Mouse (Mus musculus): ENCODE measurements at regions not wholly inside any gene's neighbourhood (a gene's known extent, or its start where the extent isn't known, plus 50 kb on each side); places are given as distances from the start of the nearest gene placed in this dataset.

DNA sequence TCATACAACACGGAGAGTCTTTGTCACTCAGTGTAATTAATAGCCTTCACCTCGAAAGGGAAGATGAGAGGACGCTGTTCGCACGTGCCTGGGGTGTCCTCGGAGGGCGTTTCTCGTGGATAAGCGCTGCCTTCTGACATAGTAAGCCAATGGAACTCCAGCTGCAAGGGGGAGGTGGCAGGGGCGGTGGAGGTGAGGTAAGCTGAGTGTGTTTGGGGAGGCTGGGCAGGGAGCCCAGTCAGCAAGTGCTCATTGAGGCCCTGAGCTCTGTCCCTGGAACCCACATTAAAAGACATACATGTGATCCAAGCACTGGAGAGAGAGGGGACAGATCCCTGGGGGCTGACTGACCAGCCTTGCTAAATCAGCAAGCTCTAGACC lies 234.1 kb downstream of the Setd4 start:
- no peaks in the 10 kb centered on the region for H3K27me3 ChIP-seq (ENCODE audit: control insufficient read depth, insufficient read depth, low read length)
- H3K4me1 ChIP-seq (ENCODE audit: control insufficient read depth, insufficient read depth, low read length): peaks cover 7% of the 10 kb centered on the region; the same call in 1 of the 2 replicates
- no peak overlapping the region for H3K9ac ChIP-seq (replicated peaks; ENCODE audit: low read depth, low read length)
- H3K9me3 ChIP-seq (ENCODE audit: control insufficient read depth, low read depth, low read length): no peaks in the 10 kb centered on the region
- WGBS: 56% methylated on average over 10 of the region's 10 CpGs
- no peak overlapping the region for H3K27ac ChIP-seq (ENCODE audit: low read length)
- no peak for ATAC-seq (ENCODE audit: insufficient number of reproducible peaks, insufficient read depth, low FRiP score, low read depth)
- no peak overlapping the region for H3K4me2 ChIP-seq (replicated peaks; ENCODE audit: low read depth, low read length)
- H3K4me3 ChIP-seq (ENCODE audit: low read depth, low read length): no peak overlapping the region
- H3K36me3 ChIP-seq (ENCODE audit: control insufficient read depth, insufficient read depth, low read length): no peaks in the 10 kb centered on the region

DNA sequence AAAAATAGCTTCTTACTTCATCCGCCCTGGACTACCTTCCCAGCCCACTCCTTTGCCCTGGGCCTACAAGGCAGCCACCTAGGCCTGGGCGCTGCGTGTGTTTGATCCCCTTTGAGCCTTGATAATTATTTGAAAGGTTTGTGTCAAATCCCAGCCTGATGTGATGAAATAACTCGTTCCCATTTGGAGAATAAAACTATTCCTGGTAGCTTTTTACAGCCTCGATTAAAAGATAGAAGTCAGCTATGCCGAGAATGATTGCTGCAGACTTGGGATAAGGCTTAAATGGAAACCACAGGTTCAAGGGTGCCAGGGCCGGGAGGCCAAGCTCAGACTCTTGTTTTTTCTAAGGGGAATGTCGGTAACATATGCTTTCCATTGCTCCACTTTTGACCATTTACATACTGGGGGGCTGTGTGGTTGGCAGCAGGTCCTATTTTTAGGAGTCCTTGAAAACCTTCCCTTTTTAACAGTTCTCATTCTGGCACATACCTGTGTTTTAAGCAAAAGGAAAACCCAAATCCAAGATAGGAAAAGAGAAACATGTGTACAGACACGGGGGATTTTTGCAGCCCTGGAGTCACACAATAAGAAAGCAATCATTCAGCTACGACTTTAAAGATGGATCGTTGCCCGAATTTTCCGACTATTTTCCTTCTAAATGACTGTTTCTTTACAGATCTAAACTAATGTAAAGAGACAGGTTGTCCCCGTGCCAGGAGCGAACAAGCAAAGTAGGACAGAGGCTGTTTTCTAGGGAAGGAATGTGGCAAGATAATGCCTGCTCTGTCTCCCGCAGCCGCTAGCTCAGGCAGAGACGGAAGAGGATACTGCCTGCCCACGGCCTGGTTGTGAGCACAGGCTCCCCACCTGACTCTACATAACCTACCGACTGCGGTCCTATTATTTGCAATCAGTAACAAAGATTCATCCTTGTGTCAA lies 234.8 kb downstream of the Setd4 start:
- Histone ChIP-seq H3K9ac (replicated peaks; ENCODE audit: low read depth, low read length) (no peak overlapping the region), H3K4me3 (ENCODE audit: low read depth, low read length) (no peak overlapping the region), H3K4me2 (replicated peaks; ENCODE audit: low read depth, low read length) (no peak overlapping the region), H3K27me3 (ENCODE audit: control insufficient read depth, insufficient read depth, low read length) (no peaks in the 10 kb centered on the region), H3K4me1 (ENCODE audit: control insufficient read depth, insufficient read depth, low read length) (peaks cover 7% of the 10 kb centered on the region; the same call in 1 of the 2 replicates), H3K36me3 (ENCODE audit: control insufficient read depth, insufficient read depth, low read length) (no peaks in the 10 kb centered on the region), H3K9me3 (ENCODE audit: control insufficient read depth, low read depth, low read length) (no peaks in the 10 kb centered on the region), H3K27ac (ENCODE audit: low read length) (no peak overlapping the region)
- no peak for ATAC-seq (ENCODE audit: insufficient number of reproducible peaks, insufficient read depth, low FRiP score, low read depth)
- 60% methylated on average over 21 of the region's 21 CpGs for WGBS

DNA sequence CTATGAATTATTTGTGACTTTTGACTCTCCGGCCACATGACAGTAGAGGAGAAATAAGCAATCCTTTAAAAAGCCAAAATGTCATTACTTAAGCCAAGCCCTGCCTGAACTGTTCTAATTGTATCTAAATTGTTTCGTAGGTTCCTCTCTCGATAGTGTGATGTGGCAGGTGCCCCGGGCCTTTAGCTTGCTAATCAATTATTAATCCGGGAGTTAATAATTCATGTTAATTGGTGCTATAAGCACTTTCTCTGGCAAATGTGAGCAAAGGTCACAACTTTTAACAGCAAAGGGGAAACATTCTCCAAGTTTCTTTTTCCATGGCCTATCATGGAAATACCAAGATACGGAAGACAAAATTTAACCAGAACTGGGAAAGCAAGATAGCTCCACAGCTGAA lies 235.9 kb downstream of the Setd4 start:
- Histone ChIP-seq H3K4me1 (ENCODE audit: control insufficient read depth, insufficient read depth, low read length) (peaks cover 7% of the 10 kb centered on the region; the same call in 1 of the 2 replicates), H3K36me3 (ENCODE audit: control insufficient read depth, insufficient read depth, low read length) (no peaks in the 10 kb centered on the region), H3K27me3 (ENCODE audit: control insufficient read depth, insufficient read depth, low read length) (no peaks in the 10 kb centered on the region), H3K4me2 (replicated peaks; ENCODE audit: low read depth, low read length) (no peak overlapping the region), H3K27ac (ENCODE audit: low read length) (no peak overlapping the region), H3K9ac (replicated peaks; ENCODE audit: low read depth, low read length) (no peak overlapping the region), H3K4me3 (ENCODE audit: low read depth, low read length) (no peak overlapping the region), H3K9me3 (ENCODE audit: control insufficient read depth, low read depth, low read length) (no peaks in the 10 kb centered on the region)
- 76% methylated on average over 6 of the region's 6 CpGs for WGBS
- ATAC-seq (ENCODE audit: insufficient number of reproducible peaks, insufficient read depth, low FRiP score, low read depth): no peak

DNA sequence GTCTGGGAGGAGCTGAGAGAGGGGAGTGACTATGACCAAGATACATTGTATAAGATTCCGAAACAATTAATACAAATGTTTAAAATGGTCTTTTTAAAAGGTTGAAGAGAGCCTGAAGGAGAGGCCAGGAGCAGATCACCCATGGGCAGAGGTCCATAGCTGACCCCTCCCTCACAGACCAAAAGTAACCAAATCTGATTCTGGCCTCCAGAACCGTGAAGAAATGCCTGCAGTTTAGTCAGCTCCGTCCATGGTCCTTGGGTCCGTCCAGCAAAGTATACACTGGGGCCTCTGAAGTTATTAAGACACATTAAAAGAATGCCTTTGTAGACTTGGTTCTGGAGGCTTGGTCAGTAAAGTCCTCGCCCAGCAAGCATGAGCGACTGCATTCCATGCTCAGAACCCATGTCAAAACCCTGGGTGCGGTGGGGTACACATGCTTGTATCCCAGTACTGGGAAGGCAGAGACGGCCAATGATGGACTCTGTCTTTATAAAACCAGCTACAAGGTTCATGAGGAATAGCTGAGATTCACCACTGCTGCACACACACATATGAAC lies 236.5 kb downstream of the Setd4 start:
- H3K27ac ChIP-seq (ENCODE audit: low read length): no peak overlapping the region
- no peak overlapping the region for H3K4me2 ChIP-seq (replicated peaks; ENCODE audit: low read depth, low read length)
- H3K36me3 ChIP-seq (ENCODE audit: control insufficient read depth, insufficient read depth, low read length): no peaks in the 10 kb centered on the region
- no peak overlapping the region for H3K9ac ChIP-seq (replicated peaks; ENCODE audit: low read depth, low read length)
- no peak for ATAC-seq (ENCODE audit: insufficient number of reproducible peaks, insufficient read depth, low FRiP score, low read depth)
- no peaks in the 10 kb centered on the region for H3K9me3 ChIP-seq (ENCODE audit: control insufficient read depth, low read depth, low read length)
- WGBS: 88% methylated on average over 8 of the region's 8 CpGs
- peaks cover 7% of the 10 kb centered on the region; the same call in 1 of the 2 replicates for H3K4me1 ChIP-seq (ENCODE audit: control insufficient read depth, insufficient read depth, low read length)
- no peak overlapping the region for H3K4me3 ChIP-seq (ENCODE audit: low read depth, low read length)
- no peaks in the 10 kb centered on the region for H3K27me3 ChIP-seq (ENCODE audit: control insufficient read depth, insufficient read depth, low read length)

DNA sequence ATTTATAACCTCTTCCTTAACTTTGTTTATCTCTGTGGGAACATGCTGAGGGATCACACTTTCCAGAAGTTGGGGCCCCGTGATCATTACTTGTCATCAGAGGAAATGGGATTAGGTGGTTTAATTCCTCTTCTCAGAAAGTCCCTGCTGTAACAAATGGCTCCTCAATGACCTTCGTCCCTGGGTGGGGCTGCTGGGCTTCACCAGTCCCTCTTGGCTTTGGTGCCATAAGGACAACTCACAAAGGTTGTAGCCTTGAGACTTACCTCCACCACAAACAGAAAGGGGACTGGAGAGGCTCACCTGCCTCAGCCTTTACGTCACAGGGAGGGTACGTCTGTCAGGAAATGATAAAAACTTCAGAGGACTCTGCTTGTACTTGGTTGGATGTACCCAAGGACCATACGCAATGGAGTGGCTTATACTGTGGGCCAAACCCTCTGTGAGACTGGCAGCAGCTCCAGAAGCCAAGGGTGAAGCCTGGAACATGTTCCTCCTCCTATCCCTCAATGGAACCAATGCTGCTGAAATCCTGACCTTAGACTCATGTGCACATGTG lies 237.4 kb downstream of the Setd4 start:
- no peak for ATAC-seq (ENCODE audit: insufficient number of reproducible peaks, insufficient read depth, low FRiP score, low read depth)
- H3K9me3 ChIP-seq (ENCODE audit: control insufficient read depth, low read depth, low read length): no peaks in the 10 kb centered on the region
- H3K9ac ChIP-seq (replicated peaks; ENCODE audit: low read depth, low read length): no peak overlapping the region
- H3K4me3 ChIP-seq (ENCODE audit: low read depth, low read length): no peak overlapping the region
- no peak overlapping the region for H3K27ac ChIP-seq (ENCODE audit: low read length)
- H3K4me1 ChIP-seq (ENCODE audit: control insufficient read depth, insufficient read depth, low read length): peaks cover 7% of the 10 kb centered on the region; the same call in 1 of the 2 replicates
- no peaks in the 10 kb centered on the region for H3K27me3 ChIP-seq (ENCODE audit: control insufficient read depth, insufficient read depth, low read length)
- H3K36me3 ChIP-seq (ENCODE audit: control insufficient read depth, insufficient read depth, low read length): no peaks in the 10 kb centered on the region
- no peak overlapping the region for H3K4me2 ChIP-seq (replicated peaks; ENCODE audit: low read depth, low read length)
- 64% methylated on average over 5 of the region's 5 CpGs for WGBS

DNA sequence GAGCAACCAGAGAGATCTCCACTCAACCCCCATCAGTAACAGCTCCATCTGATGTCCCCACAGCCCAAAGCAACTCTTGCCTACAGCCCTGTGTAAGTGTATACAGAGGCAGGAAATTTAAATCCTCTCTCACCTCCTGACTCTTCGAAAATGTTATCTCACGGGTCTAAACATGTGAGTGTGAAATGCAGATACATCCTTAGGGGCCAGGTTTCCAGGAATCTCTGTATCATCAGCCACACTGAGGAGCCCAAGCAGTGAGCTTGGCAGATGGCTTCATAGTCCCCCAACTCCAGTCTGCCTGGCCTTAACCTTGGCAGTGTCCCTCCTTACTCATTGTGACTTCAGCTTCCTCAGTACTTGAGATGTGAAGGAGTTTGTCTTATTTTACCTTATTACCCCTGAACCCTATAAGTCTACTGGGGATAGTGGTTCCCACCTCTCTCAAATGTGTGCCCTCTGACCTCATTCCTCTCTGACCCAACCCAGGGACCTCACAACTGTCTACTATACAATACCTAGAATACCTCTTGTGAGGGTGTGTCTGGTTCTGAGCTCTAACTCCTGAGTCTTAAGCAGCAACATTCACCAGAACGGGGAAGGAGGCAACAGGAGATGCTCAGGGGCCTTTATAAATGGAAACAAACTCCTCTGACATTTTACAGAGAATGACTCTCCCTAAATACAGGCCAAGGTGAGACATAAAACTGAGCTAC lies 238.5 kb downstream of the Setd4 start:
- WGBS: 59% methylated on average over 3 of the region's 3 CpGs
- no peak overlapping the region for H3K4me3 ChIP-seq (ENCODE audit: low read depth, low read length)
- ATAC-seq (ENCODE audit: insufficient number of reproducible peaks, insufficient read depth, low FRiP score, low read depth): no peak
- H3K36me3 ChIP-seq (ENCODE audit: control insufficient read depth, insufficient read depth, low read length): no peaks in the 10 kb centered on the region
- no peak overlapping the region for H3K9ac ChIP-seq (replicated peaks; ENCODE audit: low read depth, low read length)
- H3K27me3 ChIP-seq (ENCODE audit: control insufficient read depth, insufficient read depth, low read length): no peaks in the 10 kb centered on the region
- H3K4me1 ChIP-seq (ENCODE audit: control insufficient read depth, insufficient read depth, low read length): peaks cover 7% of the 10 kb centered on the region; the same call in 1 of the 2 replicates
- no peak overlapping the region for H3K27ac ChIP-seq (ENCODE audit: low read length)
- H3K9me3 ChIP-seq (ENCODE audit: control insufficient read depth, low read depth, low read length): no peaks in the 10 kb centered on the region
- no peak overlapping the region for H3K4me2 ChIP-seq (replicated peaks; ENCODE audit: low read depth, low read length)

DNA sequence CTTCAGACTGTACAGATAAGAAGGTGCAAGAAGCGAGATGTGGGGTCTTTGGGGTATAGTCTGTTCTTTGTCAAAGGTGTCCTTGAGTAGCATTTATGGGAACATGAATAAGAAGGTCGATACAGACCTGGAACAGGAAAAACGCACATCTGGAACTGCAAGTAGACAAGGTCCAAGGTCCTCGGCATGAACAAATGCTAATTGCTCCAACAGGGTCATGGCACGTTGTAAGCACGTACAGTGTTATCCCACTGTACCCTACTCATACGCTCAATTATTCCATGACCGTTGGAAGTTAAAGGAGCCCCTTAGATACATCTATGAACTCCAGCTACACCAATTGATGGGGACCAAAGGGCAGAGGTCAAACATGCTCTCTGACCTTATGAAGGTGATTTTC lies 244.1 kb downstream of the Setd4 start:
- Histone ChIP-seq H3K9ac (replicated peaks; ENCODE audit: low read depth, low read length) (no peak overlapping the region), H3K36me3 (ENCODE audit: control insufficient read depth, insufficient read depth, low read length) (no peaks in the 10 kb centered on the region), H3K4me2 (replicated peaks; ENCODE audit: low read depth, low read length) (no peak overlapping the region), H3K27ac (ENCODE audit: low read length) (no peak overlapping the region), H3K27me3 (ENCODE audit: control insufficient read depth, insufficient read depth, low read length) (no peaks in the 10 kb centered on the region), H3K9me3 (ENCODE audit: control insufficient read depth, low read depth, low read length) (no peaks in the 10 kb centered on the region), H3K4me3 (ENCODE audit: low read depth, low read length) (no peak overlapping the region), H3K4me1 (ENCODE audit: control insufficient read depth, insufficient read depth, low read length) (no peaks in the 10 kb centered on the region)
- 80% methylated on average over 8 of the region's 8 CpGs for WGBS
- ATAC-seq (ENCODE audit: insufficient number of reproducible peaks, insufficient read depth, low FRiP score, low read depth): no peak

DNA sequence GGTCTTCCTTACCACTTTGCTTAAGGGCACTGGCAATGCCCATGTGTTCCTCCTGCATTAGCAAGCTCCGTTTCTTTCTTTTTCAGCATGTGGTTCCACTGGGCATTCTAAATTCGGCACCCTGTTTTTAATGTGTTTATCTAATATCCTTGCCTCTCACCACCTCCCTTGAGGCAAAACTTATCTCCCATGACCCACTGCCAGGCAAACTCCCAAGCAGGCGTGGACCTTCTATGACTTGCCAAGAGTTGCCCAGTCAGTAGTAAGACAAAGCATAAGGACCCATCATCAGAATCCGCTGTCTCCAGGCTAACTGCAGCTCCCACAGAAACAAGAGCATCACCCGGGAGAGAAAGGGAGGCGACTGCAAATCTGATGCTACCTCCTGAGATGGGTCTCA lies 245.2 kb downstream of the Setd4 start:
- no peaks in the 10 kb centered on the region for H3K36me3 ChIP-seq (ENCODE audit: control insufficient read depth, insufficient read depth, low read length)
- H3K9ac ChIP-seq (replicated peaks; ENCODE audit: low read depth, low read length): no peak overlapping the region
- no peak overlapping the region for H3K4me2 ChIP-seq (replicated peaks; ENCODE audit: low read depth, low read length)
- WGBS: 89% methylated on average over 6 of the region's 6 CpGs
- H3K27ac ChIP-seq (ENCODE audit: low read length): no peak overlapping the region
- no peak overlapping the region for H3K4me3 ChIP-seq (ENCODE audit: low read depth, low read length)
- H3K27me3 ChIP-seq (ENCODE audit: control insufficient read depth, insufficient read depth, low read length): no peaks in the 10 kb centered on the region
- H3K9me3 ChIP-seq (ENCODE audit: control insufficient read depth, low read depth, low read length): no peaks in the 10 kb centered on the region
- no peaks in the 10 kb centered on the region for H3K4me1 ChIP-seq (ENCODE audit: control insufficient read depth, insufficient read depth, low read length)
- no peak for ATAC-seq (ENCODE audit: insufficient number of reproducible peaks, insufficient read depth, low FRiP score, low read depth)

Data from stomach, embryonic 14.5 days (tissue).